Mouse (Mus musculus): Measurements from ENCODE around the gene Cavin1. TPM values are rescaled to one million over a fixed set of nuclear protein-coding genes. Genes with fewer than 3 reads are reported as not detected.

Cavin1 gene
- total and polyA plus RNA-seq, 3 experiments, result 3.4 to 9.0 TPM; not detected in 1

GRCm38 (mm10) chr11:100967376-100967775 lies 3.3 kb downstream of the Cavin1 start:
- no peak overlapping the region for H3K9ac ChIP-seq (ENCODE audit: control insufficient read depth, low read depth, low read length, poor library complexity, severe bottlenecking)
- no peak for DNase-seq (ENCODE audit: low read depth, low spot score)
- H3K4me3 ChIP-seq (ENCODE audit: control insufficient read depth in 1 of 2, insufficient read depth in 1 of 2, low read depth in 2 of 2, low read length in 2 of 2), result no peak overlapping the region
- no peak overlapping the region for H3K27ac ChIP-seq (ENCODE audit: control insufficient read depth, low read depth, low read length)
- H3K9me3 ChIP-seq (replicated peaks; ENCODE audit: insufficient read depth, low read length), result no peaks in the 10 kb centered on the region
- no peaks in the 10 kb centered on the region for H3K27me3 ChIP-seq (ENCODE audit: control insufficient read depth in 1 of 2, insufficient read depth in 2 of 2, low read length in 2 of 2)
- H3K36me3 ChIP-seq (ENCODE audit: control insufficient read depth in 1 of 2, insufficient read depth in 2 of 2, low read length in 2 of 2), result peaks cover 0 to 3% of the 10 kb centered on the region in 2 experiments; a peak in 1 of 4 replicates
- peaks cover 4 to 12% of the 10 kb centered on the region in 2 experiments for H3K4me1 ChIP-seq (ENCODE audit: control insufficient read depth in 1 of 2, insufficient read depth in 2 of 2, low read length in 2 of 2)
- H3K79me2 ChIP-seq (ENCODE audit: control insufficient read depth, insufficient read depth, low read length, poor library complexity), result no peaks in the 10 kb centered on the region
- TF ChIP-seq MEF2A (IDR thresholded peaks at IDR 0.05; ENCODE audit: extremely low read depth, insufficient replicate concordance, low read depth, low read length, poor library complexity, severe bottlenecking), result no peak
- TF ChIP-seq CHD1 (IDR thresholded peaks at IDR 0.05; ENCODE audit: low read depth, low read length), result no peak
- no peak for TF ChIP-seq MXI1 (IDR thresholded peaks at IDR 0.05; ENCODE audit: low read depth, low read length)
- TF ChIP-seq KAT2A (conservative IDR thresholded peaks at IDR 0.05; ENCODE audit: low read depth, low read length), result no peak
- no peak for TF ChIP-seq POLR2AphosphoS2 (IDR thresholded peaks at IDR 0.05; ENCODE audit: low read length)
- no peak for TF ChIP-seq MAX (IDR thresholded peaks at IDR 0.05; ENCODE audit: low read length)
- TF ChIP-seq HCFC1 (IDR thresholded peaks at IDR 0.05; ENCODE audit: low read depth, low read length), result no peak
- no peak for TF ChIP-seq ZC3H11A (IDR thresholded peaks at IDR 0.05; ENCODE audit: low read depth, low read length)
- TF ChIP-seq GABPA (IDR thresholded peaks at IDR 0.05; ENCODE audit: low read depth, low read length), result no peak
- no peak for TF ChIP-seq TAL1 (IDR thresholded peaks at IDR 0.05; ENCODE audit: low read length)
- no peak for TF ChIP-seq ETS1 (IDR thresholded peaks at IDR 0.05; ENCODE audit: low read depth, low read length)
- no peak for TF ChIP-seq ZKSCAN1 (IDR thresholded peaks at IDR 0.05; ENCODE audit: low read depth, low read length)
- TF ChIP-seq SMC3 (IDR thresholded peaks at IDR 0.05; ENCODE audit: low read depth, low read length), result no peak
- TF ChIP-seq MYC (IDR thresholded peaks at IDR 0.05; ENCODE audit: low read depth, low read length), result no peak
- TF ChIP-seq POLR2AphosphoS5 (IDR thresholded peaks at IDR 0.05; ENCODE audit: borderline replicate concordance, low read depth, low read length), result no peak
- no peak for TF ChIP-seq RCOR1 (IDR thresholded peaks at IDR 0.05; ENCODE audit: low read depth, low read length)
- no peak for TF ChIP-seq RAD21 (IDR thresholded peaks at IDR 0.05; ENCODE audit: low read depth, low read length)

- Histone ChIP-seq H3K9ac (ENCODE audit: control insufficient read depth, low read depth, low read length, poor library complexity, severe bottlenecking) (no peak overlapping the region), H3K36me3 (ENCODE audit: control insufficient read depth in 1 of 2, insufficient read depth in 2 of 2, low read length in 2 of 2) (peaks cover 0 to 4% of the 10 kb centered on the region in 2 experiments; a peak in 2 of 4 replicates), H3K9me3 (replicated peaks; ENCODE audit: insufficient read depth, low read length) (no peaks in the 10 kb centered on the region), H3K27me3 (ENCODE audit: control insufficient read depth in 1 of 2, insufficient read depth in 2 of 2, low read length in 2 of 2) (no peaks in the 10 kb centered on the region), H3K27ac (ENCODE audit: control insufficient read depth, low read depth, low read length) (no peak overlapping the region), H3K4me1 (ENCODE audit: control insufficient read depth in 1 of 2, insufficient read depth in 2 of 2, low read length in 2 of 2) (peaks cover 5 to 17% of the 10 kb centered on the region in 2 experiments), H3K79me2 (ENCODE audit: control insufficient read depth, insufficient read depth, low read length, poor library complexity) (no peaks in the 10 kb centered on the region), H3K4me3 (ENCODE audit: control insufficient read depth in 1 of 2, insufficient read depth in 1 of 2, low read depth in 2 of 2, low read length in 2 of 2) (no peak overlapping the region)
- DNase-seq (ENCODE audit: low read depth, low spot score), result peak; percentile 60
- peak; percentile 29; the same call in 1 of the 2 replicates for TF ChIP-seq TAL1 (IDR thresholded peaks at IDR 0.05; ENCODE audit: low read length)
- TF ChIP-seq MXI1 (IDR thresholded peaks at IDR 0.05; ENCODE audit: low read depth, low read length), result 0 out of 2 replicates have a peak, but pooled peaks have one; percentile 20
- TF ChIP-seq USF1 (IDR thresholded peaks at IDR 0.05; ENCODE audit: low read depth, low read length), result no peak
- peak; percentile 8; the same call in 1 of the 2 replicates for TF ChIP-seq GATA1 (IDR thresholded peaks at IDR 0.05; ENCODE audit: low read depth, low read length)
- peak; percentile 78 for TF ChIP-seq ETS1 (IDR thresholded peaks at IDR 0.05; ENCODE audit: low read depth, low read length)
- no peak for TF ChIP-seq MAX (IDR thresholded peaks at IDR 0.05; ENCODE audit: low read length)
These were observed 4.9 kb downstream of the Cavin1 start for GRCm38 (mm10) chr11:100965760-100966159.
